Mouse (Mus musculus): ENCODE measurements around the gene Far1. TPM values are rescaled to one million over a fixed set of nuclear protein-coding genes. Genes with fewer than 3 reads are reported as not detected.
A peak's percentile ranks its signal among the peaks of the same experiment; 100 is the strongest.

Far1 gene
- polyA plus RNA-seq, 1 experiment, result 101 TPM

DNA sequence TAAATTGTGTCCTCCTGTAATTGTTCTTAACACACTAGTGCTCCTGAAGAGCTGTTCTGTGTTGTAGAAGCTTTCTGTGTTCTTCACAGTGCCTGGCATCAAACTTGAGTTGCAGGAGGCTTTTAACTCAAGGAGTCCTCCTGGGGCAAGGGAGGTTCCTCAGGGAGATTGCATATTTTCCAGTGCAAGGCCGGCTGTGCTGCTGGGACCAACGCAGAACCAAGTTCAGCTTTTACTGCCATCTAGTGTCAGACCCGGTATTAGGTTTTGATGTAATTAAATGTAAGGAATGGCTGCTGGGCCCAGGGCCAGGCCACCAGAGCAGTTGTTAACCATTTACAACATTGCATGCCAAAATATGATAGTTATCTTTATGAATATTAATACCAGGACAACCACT, 80.7 kb downstream of the Far1 start:
- TF ChIP-seq CTCF (IDR thresholded peaks at IDR 0.05; ENCODE audit: low read depth, low read length), result peak; percentile 75
- no peak for TF ChIP-seq POLR2A (IDR thresholded peaks at IDR 0.05; ENCODE audit: borderline replicate concordance, low read depth, low read length)
- Histone ChIP-seq H3K27ac (ENCODE audit: insufficient read depth, low read depth, low read length) (no peak overlapping the region), H3K4me3 (ENCODE audit: insufficient read depth, low read length) (no peak overlapping the region), H3K4me1 (ENCODE audit: control insufficient read depth, insufficient read depth, low read length) (peaks cover 7% of the 10 kb centered on the region)

DNA sequence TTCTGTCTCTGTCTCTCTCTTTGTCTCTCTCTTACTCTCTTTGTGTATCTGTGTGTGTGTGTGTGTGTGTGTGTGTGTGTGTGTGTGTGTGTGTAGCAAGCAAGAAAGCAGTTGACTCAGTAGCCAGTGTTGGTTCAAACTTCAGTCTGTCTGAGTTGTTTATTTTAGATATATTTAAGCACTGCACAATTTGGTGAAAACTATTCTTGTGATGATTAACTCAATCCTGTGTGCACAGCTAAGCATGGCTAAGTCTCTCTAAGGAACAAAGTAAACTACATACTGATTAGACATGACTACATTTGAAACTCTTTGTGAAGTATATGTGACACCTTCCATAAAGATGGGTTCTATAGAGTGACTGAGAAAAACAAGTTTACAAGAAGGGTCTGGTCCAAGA, 83.6 kb downstream of the Far1 start:
- no peak for TF ChIP-seq CTCF (IDR thresholded peaks at IDR 0.05; ENCODE audit: low read depth, low read length)
- no peak for TF ChIP-seq POLR2A (IDR thresholded peaks at IDR 0.05; ENCODE audit: borderline replicate concordance, low read depth, low read length)
- Histone ChIP-seq H3K4me1 (ENCODE audit: control insufficient read depth, insufficient read depth, low read length) (peaks cover 5% of the 10 kb centered on the region), H3K4me3 (ENCODE audit: insufficient read depth, low read length) (no peak overlapping the region), H3K27ac (ENCODE audit: insufficient read depth, low read depth, low read length) (no peak overlapping the region)

DNA sequence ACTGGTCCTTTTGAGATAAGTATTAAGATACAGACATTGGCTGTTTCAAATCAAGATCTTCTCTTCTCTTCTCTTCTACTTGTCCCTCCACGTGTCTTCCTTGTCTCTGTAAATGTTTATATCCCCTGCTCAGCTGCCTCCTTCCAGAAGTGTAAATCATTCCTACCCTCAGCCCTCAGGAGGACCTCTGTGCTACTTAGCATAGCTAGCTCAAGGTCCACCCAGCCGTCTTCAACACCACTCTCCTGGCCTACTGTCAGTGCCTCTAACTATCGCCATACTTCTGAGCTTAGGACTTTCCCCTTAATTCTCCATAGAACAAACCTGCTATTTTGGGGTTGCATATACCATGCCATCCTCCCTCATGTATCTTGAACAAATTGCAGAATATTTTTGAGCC, 88.2 kb downstream of the Far1 start:
- no peak for TF ChIP-seq CTCF (IDR thresholded peaks at IDR 0.05; ENCODE audit: low read depth, low read length)
- TF ChIP-seq POLR2A (IDR thresholded peaks at IDR 0.05; ENCODE audit: borderline replicate concordance, low read depth, low read length), result no peak
- no peaks in the 10 kb centered on the region for H3K4me1 ChIP-seq (ENCODE audit: control insufficient read depth, insufficient read depth, low read length)

DNA sequence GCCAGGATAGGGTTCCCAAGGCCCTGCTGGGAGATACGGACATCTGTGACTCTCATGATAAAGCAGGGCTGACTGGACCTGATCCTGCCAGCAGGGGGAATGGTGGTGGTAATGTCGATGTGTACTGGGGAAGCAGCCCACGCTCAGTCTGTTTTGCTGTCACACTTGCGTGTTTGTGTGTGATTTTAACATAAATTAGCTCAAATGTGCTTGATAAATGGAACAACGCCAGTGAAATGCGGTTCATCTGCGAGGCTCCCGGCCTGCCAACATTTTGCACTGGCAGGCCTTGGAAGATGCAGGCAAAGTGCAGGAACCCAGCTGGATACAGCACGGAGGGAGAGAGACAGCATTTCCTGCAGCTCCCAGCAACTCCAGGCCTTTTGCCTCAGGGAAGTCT, 94.3 kb downstream of the Far1 start:
- Histone ChIP-seq H3K27ac (ENCODE audit: insufficient read depth, low read depth, low read length) (no peak overlapping the region), H3K4me1 (ENCODE audit: control insufficient read depth, insufficient read depth, low read length) (peaks cover 8% of the 10 kb centered on the region), H3K4me3 (ENCODE audit: insufficient read depth, low read length) (no peak overlapping the region)
- TF ChIP-seq POLR2A (IDR thresholded peaks at IDR 0.05; ENCODE audit: borderline replicate concordance, low read depth, low read length) (no peak), CTCF (IDR thresholded peaks at IDR 0.05; ENCODE audit: low read depth, low read length) (no peak)

More for the DNA sequence above, 88.2 kb downstream of the Far1 start:
- Histone ChIP-seq H3K27ac (ENCODE audit: insufficient read depth, low read depth, low read length) (no peak overlapping the region), H3K4me3 (ENCODE audit: insufficient read depth, low read length) (no peak overlapping the region)

DNA sequence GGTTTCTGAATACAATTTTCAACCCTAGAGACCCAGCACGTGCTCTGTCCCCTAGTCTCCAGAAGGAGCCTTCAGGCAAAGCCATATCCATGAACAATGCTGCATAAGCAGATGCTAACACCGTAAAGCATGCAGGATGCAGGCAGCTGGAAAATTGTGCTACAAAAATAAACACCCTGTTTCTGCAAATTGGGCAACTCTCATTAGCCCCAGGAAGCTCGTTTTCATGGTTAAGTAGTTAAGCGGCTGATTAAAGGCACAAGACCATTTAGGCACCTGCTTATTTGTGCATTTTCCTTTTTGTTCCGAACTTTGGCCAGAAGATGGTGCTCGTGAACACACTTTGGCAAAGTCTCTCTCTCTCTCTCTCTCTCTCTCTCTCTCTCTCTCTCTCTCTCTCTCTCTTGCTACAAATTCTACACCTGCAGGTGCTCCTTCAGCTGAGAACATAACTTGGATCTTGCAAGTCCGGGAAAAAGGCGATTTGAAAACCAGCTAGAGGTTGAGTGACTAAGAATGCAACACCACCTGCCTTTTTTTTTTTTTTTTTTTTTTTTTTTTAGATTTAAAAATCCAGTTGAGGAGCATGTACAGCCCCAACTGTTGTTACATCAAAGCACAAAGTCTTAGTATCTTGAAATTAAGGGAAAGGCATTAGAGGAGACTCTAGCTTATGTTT, 95.5 kb downstream of the Far1 start:
- no peak for TF ChIP-seq POLR2A (IDR thresholded peaks at IDR 0.05; ENCODE audit: borderline replicate concordance, low read depth, low read length)
- no peak for TF ChIP-seq CTCF (IDR thresholded peaks at IDR 0.05; ENCODE audit: low read depth, low read length)
- Histone ChIP-seq H3K27ac (ENCODE audit: insufficient read depth, low read depth, low read length) (no peak overlapping the region), H3K4me1 (ENCODE audit: control insufficient read depth, insufficient read depth, low read length) (peaks cover 9% of the 10 kb centered on the region)

DNA sequence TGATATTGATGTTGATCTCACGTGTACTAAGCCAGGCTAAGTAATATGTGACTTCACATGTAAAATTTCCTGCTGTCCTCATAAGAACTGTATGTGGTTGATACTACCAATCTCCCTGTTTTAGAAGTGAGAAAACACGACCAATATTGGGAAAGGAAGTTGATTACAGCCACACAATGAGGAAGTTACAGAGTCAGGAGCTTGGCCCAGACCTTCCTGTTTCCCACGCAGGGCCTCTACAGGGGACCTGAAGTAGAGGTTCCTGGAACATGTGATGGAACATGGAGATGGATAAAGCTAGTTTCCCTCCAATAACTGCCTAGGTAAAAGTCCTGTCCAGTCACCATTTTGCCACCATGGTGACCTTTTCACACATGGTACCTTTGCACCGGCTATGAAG, 99.0 kb downstream of the Far1 start:
- TF ChIP-seq POLR2A (IDR thresholded peaks at IDR 0.05; ENCODE audit: borderline replicate concordance, low read depth, low read length) (no peak), CTCF (IDR thresholded peaks at IDR 0.05; ENCODE audit: low read depth, low read length) (no peak)
- Histone ChIP-seq H3K4me1 (ENCODE audit: control insufficient read depth, insufficient read depth, low read length) (peaks cover 9% of the 10 kb centered on the region), H3K27ac (ENCODE audit: insufficient read depth, low read depth, low read length) (no peak overlapping the region), H3K4me3 (ENCODE audit: insufficient read depth, low read length) (no peak overlapping the region)

More for the DNA sequence above, 95.5 kb downstream of the Far1 start:
- H3K4me3 ChIP-seq (ENCODE audit: insufficient read depth, low read length), result no peak overlapping the region

DNA sequence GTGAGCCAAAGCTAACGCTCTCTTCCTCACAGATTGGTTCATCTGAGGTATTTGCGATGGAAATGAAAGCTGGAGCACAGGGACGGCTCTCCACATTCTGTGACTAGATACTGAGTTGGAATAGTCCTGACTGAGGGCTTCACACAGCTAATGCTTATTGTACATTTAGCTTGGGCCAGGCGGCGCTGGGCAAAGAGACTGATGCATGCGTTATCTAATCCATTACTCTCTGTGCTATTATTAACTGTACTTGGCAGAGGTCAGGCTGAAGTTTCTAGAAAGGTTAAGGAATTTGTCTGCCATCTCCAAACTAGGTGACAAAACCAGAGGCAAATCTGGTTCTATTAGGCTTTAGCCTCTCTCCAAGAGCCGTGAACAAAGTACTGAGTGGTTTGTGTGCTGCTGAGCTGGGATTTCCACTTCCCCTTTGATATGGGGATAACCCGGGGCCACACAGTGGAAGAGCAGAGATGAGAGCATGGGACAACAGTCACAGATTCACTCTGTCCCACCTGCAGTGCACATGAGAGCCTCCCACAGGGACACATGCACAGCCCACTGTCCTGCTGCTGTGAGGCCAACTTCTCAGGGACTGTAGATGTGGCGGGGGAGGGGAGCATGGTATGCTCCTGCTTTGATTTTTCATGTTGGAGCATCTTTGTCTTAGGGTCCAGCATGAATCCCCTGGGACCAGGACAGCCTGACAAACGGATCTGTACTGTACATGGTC, 100.7 kb downstream of the Far1 start:
- Histone ChIP-seq H3K4me1 (ENCODE audit: control insufficient read depth, insufficient read depth, low read length) (peaks cover 9% of the 10 kb centered on the region), H3K27ac (ENCODE audit: insufficient read depth, low read depth, low read length) (no peak overlapping the region), H3K4me3 (ENCODE audit: insufficient read depth, low read length) (no peak overlapping the region)
- no peak for TF ChIP-seq POLR2A (IDR thresholded peaks at IDR 0.05; ENCODE audit: borderline replicate concordance, low read depth, low read length)
- no peak for TF ChIP-seq CTCF (IDR thresholded peaks at IDR 0.05; ENCODE audit: low read depth, low read length)

DNA sequence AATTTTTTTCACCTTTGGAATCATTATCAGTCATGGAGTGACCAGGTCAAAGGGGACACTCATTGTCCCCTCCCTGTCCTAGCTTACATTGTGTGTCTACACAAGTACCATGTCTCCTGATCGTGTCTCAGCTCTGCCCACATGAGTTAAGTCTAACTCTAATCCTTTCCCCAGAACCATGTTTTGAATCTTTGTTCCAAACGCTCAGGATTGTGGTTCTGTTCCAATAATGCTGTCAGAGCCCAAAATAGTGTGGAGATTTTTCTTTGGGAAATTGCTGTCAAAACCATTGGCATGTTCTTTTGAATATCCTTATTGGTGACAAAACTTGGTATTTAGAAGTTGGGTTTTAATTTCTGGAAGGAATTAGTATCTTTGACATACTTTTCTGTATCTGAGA, 105.5 kb downstream of the Far1 start:
- Histone ChIP-seq H3K27ac (ENCODE audit: insufficient read depth, low read depth, low read length) (no peak overlapping the region), H3K4me1 (ENCODE audit: control insufficient read depth, insufficient read depth, low read length) (no peaks in the 10 kb centered on the region), H3K4me3 (ENCODE audit: insufficient read depth, low read length) (no peak overlapping the region)
- TF ChIP-seq POLR2A (IDR thresholded peaks at IDR 0.05; ENCODE audit: borderline replicate concordance, low read depth, low read length) (no peak), CTCF (IDR thresholded peaks at IDR 0.05; ENCODE audit: low read depth, low read length) (no peak)

DNA sequence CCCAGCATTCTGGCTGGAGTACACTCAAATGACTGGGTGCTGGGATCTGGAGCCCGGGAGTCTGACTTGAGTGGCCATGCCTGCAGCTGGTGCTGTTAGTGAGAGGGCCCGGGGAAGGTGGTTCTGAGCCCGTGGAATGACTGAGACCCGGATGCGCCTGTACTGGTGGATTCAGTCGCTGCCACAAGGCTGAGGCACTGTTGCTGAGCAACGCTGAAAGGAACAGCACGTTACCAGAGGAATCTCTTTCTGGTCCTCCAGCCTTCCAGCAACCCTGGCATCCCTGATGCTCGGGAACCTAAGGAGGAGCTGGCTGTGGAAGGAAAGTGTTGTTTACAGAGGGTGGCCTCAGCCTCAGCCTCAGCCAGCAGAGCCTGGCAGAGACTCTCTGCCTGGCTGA, 106.1 kb downstream of the Far1 start:
- no peak overlapping the region for H3K27ac ChIP-seq (ENCODE audit: insufficient read depth, low read depth, low read length)
- TF ChIP-seq POLR2A (IDR thresholded peaks at IDR 0.05; ENCODE audit: borderline replicate concordance, low read depth, low read length) (no peak), CTCF (IDR thresholded peaks at IDR 0.05; ENCODE audit: low read depth, low read length) (no peak)
- H3K4me1 ChIP-seq (ENCODE audit: control insufficient read depth, insufficient read depth, low read length), result no peaks in the 10 kb centered on the region
- H3K4me3 ChIP-seq (ENCODE audit: insufficient read depth, low read length), result no peak overlapping the region

Other genes with a start within 250 kb of the Far1 start
- gene Btbd10, start 144.4 kb upstream of the Far1 start, polyA plus RNA-seq (2012; ENCODE audit: insufficient read depth, insufficient read length, missing spikeins), result 11.9 and 12.3 TPM in 2 replicates
- gene Pth, start 125.3 kb upstream of the Far1 start, polyA plus RNA-seq (2012; ENCODE audit: insufficient read depth, insufficient read length, missing spikeins), result not detected in 2 replicates

Data from bone marrow macrophage, adult 2 months (primary cell).